Mouse (Mus musculus): Measurements from ENCODE around the gene Adamtsl5.
A peak's percentile ranks its signal among the peaks of the same experiment; 100 is the strongest.

The Adamtsl5 gene

GRCm38 (mm10) chr10:80341491-80342304 is 6.5 kb downstream of the Adamtsl5 start:
- no peak for DNase-seq

- no peak for DNase-seq
Observed at GRCm38 (mm10) chr10:80341026-80341425, 7.2 kb downstream of the Adamtsl5 start.

- DNase-seq: peak; percentile 90 to 93
Observed at GRCm38 (mm10) chr10:80339941-80340750, 8.1 kb downstream of the Adamtsl5 start.

- DNase-seq: no peak
Observed at GRCm38 (mm10) chr10:80336263-80336662, 11.9 kb downstream of the Adamtsl5 start.

- peak; percentile 65 to 67 for DNase-seq
Observed at GRCm38 (mm10) chr10:80332525-80332989, 15.7 kb downstream of the Adamtsl5 start.

- DNase-seq: no peak
Observed at GRCm38 (mm10) chr10:80331636-80332524, 16.3 kb downstream of the Adamtsl5 start.

- no peak for DNase-seq
Observed at GRCm38 (mm10) chr10:80330888-80331287, 17.3 kb downstream of the Adamtsl5 start.

GRCm38 (mm10) chr10:80330084-80330483 is 18.1 kb downstream of the Adamtsl5 start:
- DNase-seq: no peak

- DNase-seq: peak; percentile 95 to 97
Observed at GRCm38 (mm10) chr10:80329273-80330081, 18.7 kb downstream of the Adamtsl5 start, which contains the start of the genes Pcsk4 and Reep6. TSS of gene Pcsk4 (minus strand) at chr10:80329498. TSS of gene Reep6 (plus strand) at chr10:80329953.

GRCm38 (mm10) chr10:80325045-80325444 is 23.2 kb downstream of the Adamtsl5 start:
- peak in 1 of 2 experiments; percentile 44 for DNase-seq

GRCm38 (mm10) chr10:80324120-80325037 is 23.8 kb downstream of the Adamtsl5 start:
- peak in 1 of 2 experiments; percentile 37 for DNase-seq

GRCm38 (mm10) chr10:80323261-80324119 is 24.7 kb downstream of the Adamtsl5 start:
- peak; percentile 73 to 84 for DNase-seq

GRCm38 (mm10) chr10:80322811-80323211 is 25.4 kb downstream of the Adamtsl5 start:
- DNase-seq: peak; percentile 46 to 57

- peak in 1 of 2 experiments; percentile 43 for DNase-seq
Observed at GRCm38 (mm10) chr10:80321670-80322581, 26.3 kb downstream of the Adamtsl5 start.

GRCm38 (mm10) chr10:80321014-80321669 is 27.1 kb downstream of the Adamtsl5 start:
- DNase-seq: no peak

- peak; percentile 89 to 94 for DNase-seq
Observed at GRCm38 (mm10) chr10:80320340-80320760, 27.9 kb downstream of the Adamtsl5 start, which contains the start of gene 2310011J03Rik. TSS of gene 2310011J03Rik (minus strand) at chr10:80320537.

GRCm38 (mm10) chr10:80317011-80317410 is 31.2 kb downstream of the Adamtsl5 start:
- DNase-seq: no peak
